Mouse (Mus musculus): ENCODE results near the gene Gart.

DNA sequence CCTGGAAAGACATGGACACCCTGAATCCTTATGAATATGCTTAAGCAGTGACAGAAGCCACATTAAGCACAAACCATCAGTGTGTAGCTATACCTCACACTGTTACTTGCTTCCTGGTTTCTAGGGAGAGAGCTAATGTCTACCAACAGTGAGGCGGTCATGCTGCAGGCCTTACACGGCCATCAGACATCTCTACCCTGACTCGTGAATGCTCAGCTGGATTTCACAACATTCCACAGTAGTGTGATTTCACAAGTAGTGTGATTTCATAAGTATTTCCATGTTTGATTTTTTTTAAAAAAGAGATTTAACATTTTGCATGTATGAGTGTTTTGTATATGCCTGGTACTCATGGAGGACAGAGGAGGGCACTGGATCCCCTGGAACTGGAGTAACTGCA, 18.1 kb downstream of the Gart start:
- TF ChIP-seq CTCF (IDR thresholded peaks at IDR 0.05; ENCODE audit: control insufficient read depth, insufficient read depth, insufficient replicate concordance, low read depth, low read length) (no peak), POLR2A (IDR thresholded peaks at IDR 0.05; ENCODE audit: control insufficient read depth, low read depth, low read length) (no peak)

All from testis, adult 2 months (tissue).